Mouse (Mus musculus): ENCODE results near the gene Timm10. TPM values are rescaled to one million over a fixed set of nuclear protein-coding genes. Genes with fewer than 3 reads are reported as not detected.

Timm10 gene
- polyA plus RNA-seq, 1 experiment from 2014 or later = 63.9 TPM

GRCm38 (mm10) chr2:84870623-84871160, 43.9 kb downstream of the Timm10 start:
- DNase-seq = peak; percentile 74
- 26% methylated on average over 4 of the region's 4 CpGs for WGBS (ENCODE audit: insufficient replicate concordance)
- H3K4me3 ChIP-seq (ENCODE audit: low read depth, low read length) = no peak overlapping the region

GRCm38 (mm10) chr2:84872105-84872716, 45.4 kb downstream of the Timm10 start:
- ATAC-seq = peak; percentile 52
- Histone ChIP-seq H3K27me3 (ENCODE audit: insufficient read depth, low read length) (peaks cover 80% of the 10 kb centered on the region), H3K4me2 (ENCODE audit: low read depth, low read length) (peak overlapping the region; percentile 72), H3K4me1 (ENCODE audit: insufficient read depth) (peaks cover 11% of the 10 kb centered on the region), H3K27ac (ENCODE audit: low read depth) (no peak overlapping the region), H3K4me3 (ENCODE audit: low read depth, low read length) (peak overlapping the region; percentile 45), H3K36me3 (replicated peaks; ENCODE audit: insufficient read depth, low read length) (no peaks in the 10 kb centered on the region), H3K9me3 (ENCODE audit: low read length) (no peaks in the 10 kb centered on the region), H3K9ac (replicated peaks) (no peak overlapping the region; the same call in 1 of the 2 replicates)
- DNase-seq = peak; percentile 62
- WGBS (ENCODE audit: insufficient replicate concordance) = 2% methylated on average over 71 of the region's 78 CpGs
- no peak for TF ChIP-seq CTCF (IDR thresholded peaks at IDR 0.05; ENCODE audit: low read depth)
- no peak for TF ChIP-seq EP300 (IDR thresholded peaks at IDR 0.05; ENCODE audit: low read depth)

More at GRCm38 (mm10) chr2:84870623-84871160, 43.9 kb downstream of the Timm10 start:
- no peaks in the 10 kb centered on the region for H3K9me3 ChIP-seq (ENCODE audit: low read length)
- H3K4me2 ChIP-seq (ENCODE audit: low read depth, low read length) = no peak overlapping the region
- peaks cover 85% of the 10 kb centered on the region for H3K27me3 ChIP-seq (ENCODE audit: insufficient read depth, low read length)
- no peaks in the 10 kb centered on the region for H3K36me3 ChIP-seq (replicated peaks; ENCODE audit: insufficient read depth, low read length)
- no peak overlapping the region for H3K27ac ChIP-seq (ENCODE audit: low read depth)
- H3K4me1 ChIP-seq (ENCODE audit: insufficient read depth) = peaks cover 17% of the 10 kb centered on the region
- no peak for TF ChIP-seq EP300 (IDR thresholded peaks at IDR 0.05; ENCODE audit: low read depth)
- peak; percentile 74 for TF ChIP-seq CTCF (IDR thresholded peaks at IDR 0.05; ENCODE audit: low read depth)
- no peak for ATAC-seq
- H3K9ac ChIP-seq (replicated peaks) = no peak overlapping the region

- no peak for TF ChIP-seq EP300 (IDR thresholded peaks at IDR 0.05; ENCODE audit: low read depth)
- no peak for TF ChIP-seq CTCF (IDR thresholded peaks at IDR 0.05; ENCODE audit: low read depth)
- Histone ChIP-seq H3K9me3 (ENCODE audit: low read length) (no peaks in the 10 kb centered on the region), H3K36me3 (replicated peaks; ENCODE audit: insufficient read depth, low read length) (no peaks in the 10 kb centered on the region), H3K4me1 (ENCODE audit: insufficient read depth) (peaks cover 8% of the 10 kb centered on the region), H3K4me2 (ENCODE audit: low read depth, low read length) (no peak overlapping the region), H3K27ac (ENCODE audit: low read depth) (no peak overlapping the region), H3K4me3 (ENCODE audit: low read depth, low read length) (no peak overlapping the region), H3K27me3 (ENCODE audit: insufficient read depth, low read length) (peaks cover 73% of the 10 kb centered on the region), H3K9ac (replicated peaks) (no peak overlapping the region)
- DNase-seq = no peak
- 39% methylated on average over 6 of the region's 6 CpGs for WGBS (ENCODE audit: insufficient replicate concordance)
- no peak for ATAC-seq
Measured at GRCm38 (mm10) chr2:84875842-84876241, 49.0 kb downstream of the Timm10 start.

Other genes with a start within 250 kb of the Timm10 start
- gene Ctnnd1, start 176.2 kb upstream of the Timm10 start, polyA plus RNA-seq (2015; fragmentation: Nextera tagmentation; extraction: Ambion mirVana) = 9.0 and 9.5 TPM in 2 replicates
- not detected in 2 replicates for gene Btbd18, start 167.9 kb upstream of the Timm10 start, polyA plus RNA-seq (2015; fragmentation: Nextera tagmentation; extraction: Ambion mirVana)
- gene Selenoh, start 156.2 kb upstream of the Timm10 start, polyA plus RNA-seq (2015; fragmentation: Nextera tagmentation; extraction: Ambion mirVana) = 53.6 and 57.6 TPM in 2 replicates
- gene Gm28635, start 149.0 kb upstream of the Timm10 start, polyA plus RNA-seq (2015; fragmentation: Nextera tagmentation; extraction: Ambion mirVana) = not detected in 2 replicates
- gene Med19, start 148.6 kb upstream of the Timm10 start, polyA plus RNA-seq (2015; fragmentation: Nextera tagmentation; extraction: Ambion mirVana) = 12.7 and 13.2 TPM in 2 replicates
- 55.9 and 60.6 TPM in 2 replicates for gene Tmx2, start 147.9 kb upstream of the Timm10 start, polyA plus RNA-seq (2015; fragmentation: Nextera tagmentation; extraction: Ambion mirVana)
- gene Zdhhc5, start 111.8 kb upstream of the Timm10 start, polyA plus RNA-seq (2015; fragmentation: Nextera tagmentation; extraction: Ambion mirVana) = 11.3 and 13.4 TPM in 2 replicates
- gene Clp1, start 99.6 kb upstream of the Timm10 start, polyA plus RNA-seq (2015; fragmentation: Nextera tagmentation; extraction: Ambion mirVana) = 31.7 and 32.1 TPM in 2 replicates
- gene Ypel4, start 92.9 kb upstream of the Timm10 start, polyA plus RNA-seq (2015; fragmentation: Nextera tagmentation; extraction: Ambion mirVana) = 18.4 and 20.9 TPM in 2 replicates
- gene Gm19426, start 83.3 kb upstream of the Timm10 start, polyA plus RNA-seq (2015; fragmentation: Nextera tagmentation; extraction: Ambion mirVana) = 1.2 and 1.3 TPM in 2 replicates
- gene Serping1, start 51.6 kb upstream of the Timm10 start, polyA plus RNA-seq (2015; fragmentation: Nextera tagmentation; extraction: Ambion mirVana) = 344 and 356 TPM in 2 replicates
- gene Ube2l6, start 28.2 kb upstream of the Timm10 start, polyA plus RNA-seq (2015; fragmentation: Nextera tagmentation; extraction: Ambion mirVana) = 276 and 305 TPM in 2 replicates
- gene Smtnl1, start 4.3 kb upstream of the Timm10 start, polyA plus RNA-seq (2015; fragmentation: Nextera tagmentation; extraction: Ambion mirVana) = 0.15 and 0.98 TPM in 2 replicates
- 67.8 and 74.2 TPM in 2 replicates for gene Slc43a1, start 11.9 kb downstream of the Timm10 start, polyA plus RNA-seq (2015; fragmentation: Nextera tagmentation; extraction: Ambion mirVana)
- 0.14 and 0.31 TPM in 2 replicates for gene Rtn4rl2, start 59.7 kb downstream of the Timm10 start, polyA plus RNA-seq (2015; fragmentation: Nextera tagmentation; extraction: Ambion mirVana)
- gene Slc43a3, start 109.6 kb downstream of the Timm10 start, polyA plus RNA-seq (2015; fragmentation: Nextera tagmentation; extraction: Ambion mirVana) = 45.5 and 48.5 TPM in 2 replicates
- 22.0 and 26.1 TPM in 2 replicates for gene Prg2, start 153.5 kb downstream of the Timm10 start, polyA plus RNA-seq (2015; fragmentation: Nextera tagmentation; extraction: Ambion mirVana)
- gene Prg3, start 161.2 kb downstream of the Timm10 start, polyA plus RNA-seq (2015; fragmentation: Nextera tagmentation; extraction: Ambion mirVana) = 4.0 and 5.1 TPM in 2 replicates
- 69.8 and 80.8 TPM in 2 replicates for gene Ssrp1, start 210.2 kb downstream of the Timm10 start, polyA plus RNA-seq (2015; fragmentation: Nextera tagmentation; extraction: Ambion mirVana)
- 0.56 and 0.57 TPM in 2 replicates for gene P2rx3, start 210.5 kb downstream of the Timm10 start, polyA plus RNA-seq (2015; fragmentation: Nextera tagmentation; extraction: Ambion mirVana)
- 6.0 and 6.5 TPM in 2 replicates for gene Tnks1bp1, start 221.0 kb downstream of the Timm10 start, polyA plus RNA-seq (2015; fragmentation: Nextera tagmentation; extraction: Ambion mirVana)

Measured in liver, postnatal 0 days (tissue).